Mouse (Mus musculus) colon, adult 2 months (tissue): ENCODE results near the gene Rasa2. TPM values are rescaled to one million over a fixed set of nuclear protein-coding genes. Genes with fewer than 3 reads are reported as not detected.

Source experiments
- polyA plus RNA-seq: library from polyadenylated mRNA; depleted of rRNA; stranded (reverse); fragments of >200 nt; gene quantifications from 2 replicates; pipeline ENCODE4 v1.2.3, GENCODE M21; 2012; rRNA removed

Gene Rasa2
- 2.3 and 2.8 TPM in 2 replicates for polyA plus RNA-seq

DNA sequence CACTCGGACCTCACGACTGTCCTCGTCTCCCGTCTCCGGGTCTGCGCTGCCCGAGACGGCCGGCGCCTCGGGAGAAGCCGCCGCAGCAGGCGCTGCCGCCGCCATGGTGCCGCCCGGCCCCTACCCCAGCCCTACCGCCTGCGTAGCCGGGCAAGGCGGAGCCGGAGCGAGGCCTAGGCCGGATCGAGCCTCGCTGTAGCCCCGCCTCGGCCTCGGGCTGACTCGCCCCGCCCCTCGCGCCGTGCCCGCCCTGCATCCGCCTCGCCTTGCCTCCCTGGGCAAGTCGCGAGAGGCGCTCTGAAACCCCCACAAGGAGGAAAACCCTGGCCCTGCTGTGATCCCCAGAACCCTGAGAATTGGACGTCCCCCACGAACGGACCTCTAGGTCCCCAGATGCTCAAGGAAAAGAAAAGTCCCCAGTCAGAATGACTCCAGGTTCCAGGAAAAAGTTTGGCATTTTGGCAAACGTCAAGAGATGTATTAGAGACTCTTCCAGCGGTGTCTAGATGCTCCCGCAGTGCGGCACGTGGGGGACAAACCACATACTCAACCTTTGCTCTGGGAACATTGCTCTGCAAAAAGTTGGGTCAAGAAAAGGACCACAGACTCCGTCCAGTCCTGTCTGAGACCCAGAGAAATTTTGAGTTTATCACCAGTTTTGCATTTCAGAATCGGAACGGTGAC lies at the start of gene Rasa2:
TSS of gene Rasa2 (minus strand) at position 229 of the 684 bp plus-strand sequence.

GRCm38 (mm10) chr9:96524972-96525506 lies 106.4 kb downstream of the Rasa2 start, which contains the start of gene Gm28729:
TSS of gene Gm28729 (minus strand) at chr9:96525264.

Other genes with a start within 250 kb of the Rasa2 start
- 134 and 140 TPM in 2 replicates for gene Rnf7, start 152.9 kb downstream of the Rasa2 start, polyA plus RNA-seq
- 0.45 and 0.49 TPM in 2 replicates for gene Gm28729, start 106.4 kb downstream of the Rasa2 start, polyA plus RNA-seq
- gene Zbtb38, start 121.2 kb upstream of the Rasa2 start, polyA plus RNA-seq, result 8.5 and 9.5 TPM in 2 replicates